Mouse (Mus musculus) urinary bladder, adult 2 months (tissue): ENCODE measurements around the gene Prkn. TPM values are rescaled to one million over a fixed set of nuclear protein-coding genes. Genes with fewer than 3 reads are reported as not detected.

ENCODE experiments used
- DNase-seq: peaks from one replicate; pipeline ENCODE4 v3.0.0; 2022; ENCODE audit warnings: low spot score
- polyA plus RNA-seq: library from polyadenylated mRNA; depleted of rRNA; stranded (reverse); fragments of >200 nt; gene quantifications from 2 replicates; pipeline ENCODE4 v1.2.3, GENCODE M21; 2012

Prkn gene
- polyA plus RNA-seq, 1 experiment: 7.3 TPM

GRCm38 (mm10) chr17:12039922-12040321, 1199.7 kb downstream of the Prkn start:
- DNase-seq: no peak

- no peak for DNase-seq
Measured at GRCm38 (mm10) chr17:12040546-12040945, 1200.4 kb downstream of the Prkn start.

DNA sequence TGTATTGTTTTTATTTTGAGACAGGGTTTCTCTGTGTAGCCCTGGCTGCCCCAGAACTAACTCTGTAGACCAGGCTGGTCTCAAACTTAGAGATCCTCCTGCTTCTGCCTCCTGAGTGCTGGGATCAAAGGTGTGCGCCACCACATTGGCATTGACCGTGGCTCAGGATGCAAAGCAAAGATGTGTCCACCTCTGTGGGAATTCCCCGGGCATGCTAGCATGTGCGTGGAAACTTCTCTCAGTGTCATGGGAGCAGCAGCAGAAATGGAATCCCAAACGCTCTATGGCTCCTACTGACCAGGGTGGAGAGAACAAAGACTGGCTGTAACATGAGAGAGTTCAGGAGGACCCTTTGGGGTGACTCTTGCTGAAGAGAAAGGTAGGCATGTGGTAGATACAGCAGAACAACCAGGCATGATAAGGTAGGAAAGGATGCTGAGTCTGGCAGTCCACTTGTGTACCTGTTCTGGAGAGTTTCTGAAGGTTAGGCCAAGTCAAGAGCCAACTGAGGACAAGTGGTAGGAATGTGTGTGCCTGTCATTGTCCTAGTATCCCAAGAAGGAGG, 1201.0 kb downstream of the Prkn start:
- DNase-seq: no peak

GRCm38 (mm10) chr17:12042561-12043256, 1202.5 kb downstream of the Prkn start:
- DNase-seq: no peak

DNA sequence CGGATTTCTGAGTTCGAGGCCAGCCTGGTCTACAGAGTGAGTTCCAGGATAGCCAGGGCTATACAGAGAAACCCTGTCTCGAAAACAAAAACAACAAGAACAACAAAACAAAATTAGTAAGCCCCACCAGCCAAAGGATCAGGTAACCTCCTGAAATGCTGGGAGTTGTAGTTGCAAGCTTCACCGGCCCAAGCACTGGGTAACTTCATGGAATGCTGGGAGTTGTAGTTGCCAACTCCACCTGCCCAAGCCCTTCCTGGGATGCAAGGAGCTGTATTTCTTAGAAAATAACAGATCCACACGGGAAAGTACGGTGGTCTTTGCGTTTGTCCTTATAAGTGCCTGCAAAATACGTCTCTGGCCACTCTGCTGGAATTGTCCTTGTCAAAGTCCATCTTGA, 1204.0 kb downstream of the Prkn start:
- DNase-seq: no peak

DNA sequence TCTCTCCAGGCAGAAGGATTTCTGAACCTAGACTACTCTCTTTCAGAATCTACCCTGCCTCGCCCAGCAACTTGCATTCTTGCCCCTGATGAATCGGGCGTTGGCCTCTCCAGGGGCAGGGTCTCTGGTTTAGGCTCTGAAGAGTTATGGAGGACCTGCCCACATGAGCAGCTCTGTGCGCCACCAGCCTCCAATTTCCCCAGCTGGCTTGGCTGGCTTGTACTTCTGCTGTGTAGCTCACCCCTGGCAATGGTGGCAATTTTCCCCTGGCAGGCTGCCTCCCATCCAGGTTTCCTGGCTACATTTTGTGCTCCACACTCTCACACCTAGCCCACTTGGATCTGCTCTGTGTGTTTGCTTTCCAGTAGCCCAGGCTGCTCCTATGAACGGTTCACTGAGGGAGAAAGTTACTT, 1205.7 kb downstream of the Prkn start:
- no peak for DNase-seq

DNA sequence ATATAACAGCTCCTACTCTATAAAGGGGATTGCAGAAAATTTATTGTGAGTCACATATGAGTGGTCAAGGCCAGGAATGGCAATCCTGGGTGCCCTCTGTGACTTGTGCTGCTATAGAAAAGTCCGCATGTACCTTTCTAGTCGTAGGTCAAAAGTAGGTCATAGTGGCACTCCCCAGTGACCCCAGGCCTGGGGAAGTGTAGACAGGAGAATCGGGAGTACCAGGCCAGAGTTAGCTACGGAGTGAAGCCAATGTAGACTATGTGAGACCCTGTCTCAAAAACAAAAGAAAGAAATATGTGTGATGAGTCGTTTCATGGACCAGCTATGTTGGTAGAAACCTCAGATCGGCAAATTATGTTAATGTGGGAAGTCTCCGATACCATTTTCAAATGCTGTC, 1206.8 kb downstream of the Prkn start:
- no peak for DNase-seq

- DNase-seq: no peak
Measured at GRCm38 (mm10) chr17:12047523-12047922, 1207.3 kb downstream of the Prkn start.

DNA sequence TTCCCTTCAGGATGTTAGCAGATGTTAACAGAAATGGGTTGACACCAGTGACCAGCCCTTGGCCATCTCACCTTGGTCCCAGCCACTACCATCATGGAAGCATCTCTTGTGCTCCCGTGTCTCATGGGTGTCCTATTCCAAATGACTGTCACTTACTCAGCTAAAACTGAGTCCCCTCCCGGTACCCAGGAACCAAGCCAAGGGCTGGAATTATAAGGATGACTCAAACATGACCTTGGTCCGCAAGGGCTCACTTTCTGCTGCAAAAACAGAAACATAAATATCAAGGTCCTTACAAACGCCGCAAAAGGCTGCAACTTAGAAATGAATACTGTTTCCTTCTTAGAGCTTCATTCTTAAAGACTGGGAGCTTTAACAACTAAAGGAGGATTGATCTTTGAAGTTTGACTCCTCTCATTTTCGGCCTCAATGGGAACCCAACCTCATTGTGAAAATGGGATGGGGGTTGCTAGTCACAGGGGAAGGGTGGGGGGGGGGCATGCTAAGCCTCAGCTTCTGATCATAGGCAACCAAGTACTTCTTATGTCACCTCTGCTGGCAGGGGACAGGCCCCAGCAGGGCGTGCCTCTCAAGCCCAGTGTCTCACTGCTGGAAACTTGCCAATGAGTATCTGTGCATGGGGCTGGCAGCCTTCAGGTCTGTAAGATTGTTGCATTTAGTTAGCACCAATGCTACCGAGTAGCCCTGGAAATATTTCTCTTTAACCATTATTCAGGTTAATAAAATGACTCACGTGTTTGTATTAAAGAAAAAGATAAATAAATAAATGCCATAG, 1208.7 kb downstream of the Prkn start:
- DNase-seq: no peak

DNA sequence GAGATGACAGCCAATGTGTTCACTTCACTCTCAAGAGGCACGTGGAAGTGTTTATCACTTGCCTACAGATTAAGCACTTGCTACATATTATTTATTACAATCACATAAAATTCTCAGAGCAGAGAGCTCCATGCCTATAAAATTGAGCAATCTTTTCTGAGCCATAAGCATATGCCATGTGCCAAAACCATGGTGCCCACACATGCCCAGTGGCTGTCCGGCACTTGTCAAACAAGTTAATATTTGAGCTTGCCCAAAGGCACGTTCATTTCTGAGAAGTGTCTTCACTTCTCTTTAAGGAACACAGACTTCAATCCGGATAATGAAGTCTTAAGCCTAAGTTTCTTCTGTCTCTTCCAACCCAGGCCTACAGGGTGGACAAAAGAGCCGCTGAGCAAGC, 1210.1 kb downstream of the Prkn start:
- DNase-seq: no peak

- no peak for DNase-seq
Measured at GRCm38 (mm10) chr17:12051031-12051430, 1210.8 kb downstream of the Prkn start.

DNA sequence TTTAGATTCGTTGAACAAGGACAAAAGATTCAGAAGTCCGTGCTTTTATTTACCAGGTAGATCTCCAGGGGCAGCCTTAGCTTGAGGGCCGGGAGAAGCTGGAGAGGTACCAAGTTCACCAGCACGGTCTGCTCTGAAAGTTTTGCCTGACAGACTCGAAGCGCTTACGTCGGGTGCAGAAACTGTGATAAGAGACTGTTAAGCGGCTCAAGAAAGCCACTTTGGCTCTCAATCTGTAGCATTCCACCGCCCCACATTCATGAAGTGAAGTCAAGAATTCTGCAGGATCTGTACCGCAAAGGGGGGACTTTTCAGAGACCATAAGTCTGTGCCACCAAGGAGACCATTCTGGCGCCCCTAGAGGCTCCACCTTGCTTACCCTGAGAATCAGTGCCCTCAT, 1212.5 kb downstream of the Prkn start:
- no peak for DNase-seq

DNA sequence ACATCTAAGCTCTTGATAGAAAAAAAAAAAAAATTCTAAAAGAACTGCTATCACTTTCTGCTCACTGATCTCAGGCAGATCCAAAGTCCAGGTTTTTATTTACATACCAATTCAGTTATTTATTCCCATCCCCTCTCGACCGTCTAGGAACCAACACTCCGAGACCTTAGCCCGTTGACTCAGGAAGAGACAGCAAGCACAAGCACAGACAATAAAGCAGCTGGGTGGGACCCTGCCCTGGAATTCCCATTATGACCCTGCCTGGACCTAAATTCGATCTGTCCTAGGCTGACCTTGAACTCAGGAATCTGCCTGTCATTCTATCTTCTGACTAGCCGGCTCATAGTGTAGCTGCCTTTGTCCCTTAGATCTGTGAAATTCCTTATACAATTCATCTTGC, 1218.9 kb downstream of the Prkn start:
- DNase-seq: no peak

DNA sequence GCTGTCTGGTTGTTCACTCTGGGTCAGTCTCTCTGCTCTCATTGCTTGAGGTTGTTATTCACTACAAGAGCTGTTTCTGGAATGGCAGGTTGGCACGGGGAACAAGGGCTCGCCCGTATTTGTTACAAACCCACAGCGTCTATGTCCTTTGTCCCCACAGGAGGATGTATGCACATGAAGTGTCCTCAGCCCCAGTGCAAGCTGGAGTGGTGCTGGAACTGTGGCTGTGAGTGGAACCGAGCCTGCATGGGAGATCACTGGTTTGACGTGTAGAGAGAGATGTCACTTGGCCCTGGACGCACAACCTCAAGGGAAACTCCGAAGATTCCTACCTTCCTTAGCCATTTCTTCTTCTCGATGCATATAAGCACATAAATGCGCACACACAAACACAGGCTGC, 1221.2 kb downstream of the Prkn start:
- DNase-seq: no peak

GRCm38 (mm10) chr17:12062861-12063260, 1222.7 kb downstream of the Prkn start:
- DNase-seq: no peak

DNA sequence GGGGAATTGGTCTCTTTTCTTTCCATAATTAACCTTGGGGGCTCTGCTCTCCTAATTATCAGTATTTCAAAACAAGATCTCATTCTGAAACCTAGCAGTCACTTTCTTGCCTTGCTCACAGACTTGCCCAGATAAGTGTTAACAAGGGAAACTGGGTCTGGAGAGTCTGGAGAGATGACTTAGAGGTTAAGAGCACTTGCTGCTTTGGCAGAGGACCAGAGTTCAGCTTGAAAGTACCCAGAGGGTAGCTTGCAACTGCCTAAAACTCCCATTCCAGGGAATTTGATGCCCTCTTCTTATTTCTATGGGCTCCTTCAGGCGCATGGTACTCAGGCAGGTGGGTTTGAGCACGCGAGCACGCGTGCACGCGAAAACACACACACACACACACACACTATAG, 1223.3 kb downstream of the Prkn start:
- DNase-seq: no peak

DNA sequence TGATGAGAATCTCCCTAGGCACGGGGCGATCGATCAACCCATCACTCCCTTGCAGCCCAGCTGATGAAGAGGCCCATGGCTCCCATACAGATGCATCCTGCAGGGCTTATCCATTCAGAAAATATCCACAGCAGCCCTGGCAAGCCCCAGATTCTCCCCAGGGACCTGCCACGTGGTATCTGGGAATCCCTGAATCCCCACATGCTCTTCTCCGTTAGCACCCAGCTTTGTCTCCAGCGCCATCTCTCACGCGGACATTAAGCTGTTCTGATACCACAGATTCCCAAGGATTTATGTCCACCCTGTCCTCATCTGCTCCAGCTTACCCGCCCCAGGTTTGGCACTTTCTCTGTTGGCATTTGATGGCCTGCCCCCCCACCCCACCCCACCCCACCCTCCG, 1225.9 kb downstream of the Prkn start:
- DNase-seq: no peak

DNA sequence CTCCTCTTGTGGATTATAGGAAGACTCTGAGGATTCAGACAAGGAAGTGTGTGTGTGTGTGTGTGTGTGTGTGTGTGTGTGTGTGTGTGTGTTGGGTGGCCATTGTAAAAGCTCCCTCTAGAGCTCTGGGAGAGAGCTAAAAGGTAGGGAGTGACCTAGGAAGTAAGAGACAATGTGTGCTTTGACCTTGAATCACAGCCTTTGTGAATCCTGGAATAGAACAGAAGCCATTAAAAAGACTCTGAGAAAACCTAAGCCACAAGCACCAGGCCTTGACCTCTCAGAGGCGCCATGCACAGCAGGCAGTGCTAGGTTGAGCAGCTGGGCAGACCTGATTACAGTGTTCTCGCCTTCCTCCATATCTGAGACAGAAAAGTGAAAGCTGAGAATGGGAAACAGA, 1236.6 kb downstream of the Prkn start:
- no peak for DNase-seq

- no peak for DNase-seq
Measured at GRCm38 (mm10) chr17:12080656-12081495, 1240.7 kb downstream of the Prkn start.

DNA sequence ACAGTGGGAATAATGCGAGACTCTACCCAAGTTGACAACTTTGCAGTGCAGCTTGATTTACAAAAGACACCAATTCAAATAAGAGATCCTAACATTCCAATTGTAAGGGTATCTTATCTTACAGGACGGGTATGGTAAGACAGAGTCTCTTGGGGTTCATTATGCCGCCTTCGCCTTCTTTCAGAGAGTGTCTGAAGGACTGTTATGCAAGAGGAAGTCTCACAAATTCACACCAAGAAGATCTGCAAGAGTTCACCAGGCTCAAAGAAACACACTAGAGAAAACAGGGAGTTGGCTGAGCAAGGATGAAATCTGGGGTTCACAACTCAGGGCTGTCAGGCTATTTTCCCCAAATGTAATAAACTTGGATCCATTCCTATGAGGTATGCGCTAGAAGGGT, 1242.0 kb downstream of the Prkn start:
- no peak for DNase-seq

DNA sequence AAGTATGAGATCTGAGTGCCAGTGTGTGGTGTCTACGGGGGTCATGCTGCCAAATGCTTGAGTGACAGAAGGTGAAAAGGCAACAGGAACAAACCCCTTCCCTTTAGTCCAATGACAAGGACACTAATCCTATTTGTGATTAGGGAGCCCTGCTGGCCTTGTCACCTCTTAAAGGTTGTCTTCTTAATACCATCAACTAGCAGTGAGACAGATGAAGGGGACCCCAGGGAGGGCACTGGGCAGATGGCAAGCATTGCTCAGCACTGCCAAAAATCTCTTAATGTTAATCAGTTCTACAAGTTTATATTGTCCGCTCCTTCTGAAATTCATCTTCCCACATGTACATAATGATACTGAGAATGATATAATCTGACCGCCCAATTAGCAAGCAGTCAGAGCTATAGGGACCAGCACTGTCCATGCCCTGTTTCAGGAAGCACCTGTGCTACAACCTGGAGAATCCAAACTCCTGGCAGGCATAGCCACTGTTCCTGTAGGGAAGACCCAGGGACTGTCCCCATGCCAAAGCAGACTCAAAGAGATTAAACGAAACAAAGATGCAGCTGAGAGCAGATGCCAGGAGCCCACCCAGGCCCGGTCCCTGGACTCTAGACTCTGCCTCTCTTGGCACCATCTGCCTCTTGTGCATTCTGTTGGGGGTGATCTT, 1250.2 kb downstream of the Prkn start:
- no peak for DNase-seq
